Mouse (Mus musculus) thymus, adult 2 months (tissue): Measurements from ENCODE around the gene Nckap5.

Experiments used
- CTCF ChIP-seq: fragments of 200-500 bp; IDR thresholded peaks from 2 replicates; pipeline ENCODE4 v1.5.1; 2012; ENCODE audit warnings: mild to moderate bottlenecking, control low read depth, low read length, moderate library complexity, borderline replicate concordance; ENCODE audit not compliant: control insufficient read depth, poor library complexity, insufficient read depth; ENCODE audit errors: extremely low read depth
- POLR2A ChIP-seq: fragments of 200-500 bp; IDR thresholded peaks from 2 replicates; pipeline ENCODE4 v1.6.1; 2012; ENCODE audit warnings: mild to moderate bottlenecking, low read length, control low read depth, moderate library complexity; ENCODE audit not compliant: control insufficient read depth, poor library complexity, insufficient read depth; ENCODE audit errors: extremely low read depth

- no peak for TF ChIP-seq CTCF
- no peak for TF ChIP-seq POLR2A
Observed at GRCm38 (mm10) chr1:126442723-126443122, 387.9 kb downstream of the Nckap5 start.
